Mouse (Mus musculus) cortical plate, adult 2 months (tissue): Measurements from ENCODE around the gene Cd164l2.

ENCODE experiments used
- CTCF ChIP-seq: fragments of 200-500 bp; IDR thresholded peaks from 2 replicates; pipeline ENCODE4 v1.5.1; 2011; ENCODE audit warnings: mild to moderate bottlenecking, control low read depth, low read length; ENCODE audit not compliant: insufficient read depth; ENCODE audit errors: extremely low read depth
- POLR2A ChIP-seq: fragments of 200-500 bp; IDR thresholded peaks from 2 replicates; pipeline ENCODE4 v1.6.1; 2011; ENCODE audit warnings: mild to moderate bottlenecking, low read length, control low read depth; ENCODE audit not compliant: insufficient read depth; ENCODE audit errors: extremely low read depth

DNA sequence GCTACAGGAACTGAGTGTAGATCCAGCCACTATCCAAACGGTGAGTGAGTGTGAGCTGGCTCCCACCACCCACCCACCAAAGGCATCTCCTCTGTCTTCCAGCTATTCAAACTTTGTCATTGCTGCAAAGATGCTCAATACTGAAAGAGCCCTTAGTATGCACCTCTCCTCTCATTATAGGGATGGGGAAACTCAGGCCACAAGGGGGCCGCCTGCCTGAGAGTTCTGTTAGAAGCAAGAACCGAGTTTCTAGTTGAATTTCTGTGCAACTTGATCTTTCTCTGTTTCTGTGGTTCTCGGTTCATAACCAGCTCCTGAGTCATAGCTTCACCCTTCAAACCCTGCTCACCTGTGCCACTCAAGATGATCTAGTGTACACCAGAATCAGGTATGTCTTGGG is 40.2 kb downstream of the Cd164l2 start:
- TF ChIP-seq POLR2A (no peak), CTCF (peak; percentile 24; the same call in 1 of the 2 replicates)
